Mouse (Mus musculus): ENCODE results near the gene Lin7c. TPM values are rescaled to one million over a fixed set of nuclear protein-coding genes. Genes with fewer than 3 reads are reported as not detected.
"Not testable (repeated sequence)": the region's sequence is repeated elsewhere in the genome, so short reads cannot be mapped to it uniquely, and the experiment has no call there.

Lin7c gene
- 100 to 1,000 TPM; 124 to 133 TPM for total RNA-seq (2021)

DNA sequence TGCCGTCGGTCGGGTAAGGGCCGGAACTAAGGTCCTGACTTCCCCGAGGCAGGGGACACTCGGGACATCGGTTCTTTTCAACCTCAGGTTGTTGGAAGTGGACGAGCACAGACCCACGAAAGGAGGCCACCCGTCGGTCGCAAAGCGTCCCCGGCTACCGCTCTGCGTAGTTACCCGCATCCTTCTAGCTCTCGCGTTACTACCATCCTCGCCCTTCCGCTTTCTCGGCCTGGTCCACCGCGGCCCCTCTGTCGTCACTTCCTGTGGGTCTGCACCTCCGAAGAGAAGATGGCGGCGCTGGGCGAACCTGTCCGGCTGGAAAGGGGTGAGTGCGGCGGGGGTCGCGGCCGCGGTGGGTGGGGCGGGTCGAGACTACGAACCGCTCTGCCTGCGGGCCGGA lies at the start of gene Lin7c:
Gene Lin7c (plus strand): TSS at position 257 of the 400 bp plus-strand sequence.
- peak; percentile 94 to 97 for DNase-seq (ENCODE audit: extremely low spot score in 1 of 2, low spot score in 2 of 2)
- intact Hi-C loops (cut with DNase I): no loop called here

DNA sequence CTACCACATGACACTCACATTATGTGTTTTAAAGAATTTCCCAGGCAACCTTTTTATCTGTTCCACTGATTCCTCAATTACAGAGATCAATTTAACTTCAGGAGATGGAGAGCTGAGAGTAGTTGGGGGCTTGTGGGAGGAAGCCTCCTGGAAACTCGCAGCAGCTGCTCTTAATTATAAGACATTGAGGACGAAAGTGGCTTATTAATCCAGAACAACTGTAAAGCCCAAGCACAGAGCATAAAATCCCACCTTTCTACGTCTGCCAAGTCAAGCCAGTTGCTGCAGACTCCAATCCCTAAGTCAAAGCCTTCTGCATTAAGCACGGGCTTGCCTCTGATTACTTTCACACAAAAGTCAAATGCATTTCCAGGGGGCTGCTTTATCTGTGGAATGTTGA lies 44.3 kb upstream of the Lin7c start:
- no peak for DNase-seq (ENCODE audit: extremely low spot score in 1 of 2, low spot score in 2 of 2)
- intact Hi-C loops (cut with DNase I): no loop called here

DNA sequence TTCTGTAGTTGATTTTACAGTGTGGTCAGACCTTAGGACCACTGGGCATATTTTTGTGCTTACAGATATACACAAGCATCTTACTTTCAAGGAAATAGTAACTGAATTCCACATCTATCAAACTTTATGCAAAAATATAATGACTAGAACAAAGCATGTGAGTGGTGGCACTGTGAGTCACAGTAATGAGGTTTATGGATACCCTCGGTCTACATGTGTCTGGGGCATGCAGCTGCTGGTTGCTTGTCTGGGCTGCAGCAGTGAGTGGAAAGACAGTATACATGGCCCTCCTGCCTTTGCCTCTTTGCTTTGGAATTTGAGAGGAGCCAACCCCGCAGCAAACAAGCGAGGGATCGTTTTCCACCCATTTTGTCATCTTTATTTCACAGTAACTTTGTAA lies 42.3 kb upstream of the Lin7c start:
- intact Hi-C loops (cut with DNase I): no loop called here

DNA sequence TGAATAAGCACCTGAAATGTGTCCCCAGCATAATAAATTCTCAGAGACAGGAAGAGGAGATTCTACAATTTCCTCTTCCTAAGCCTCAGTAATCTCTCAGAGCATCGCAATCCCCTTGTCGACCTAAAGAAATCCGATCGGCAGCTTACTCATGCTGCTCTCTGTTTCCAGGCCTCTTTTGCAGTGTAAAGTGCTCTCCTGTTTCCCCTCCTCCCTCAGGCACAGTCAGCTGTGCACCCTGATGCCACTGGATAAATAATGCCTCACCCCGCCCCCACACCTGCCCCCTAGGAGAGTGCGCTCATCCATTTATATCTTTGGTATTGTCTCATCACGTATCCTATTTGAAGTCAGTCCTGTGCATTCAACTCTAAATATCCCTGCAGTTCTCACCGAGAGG lies 41.9 kb upstream of the Lin7c start:
- DNase-seq (ENCODE audit: extremely low spot score in 1 of 2, low spot score in 2 of 2): no peak
- intact Hi-C loops (cut with DNase I): no loop called here

More for the DNA sequence above, 42.3 kb upstream of the Lin7c start:
- DNase-seq (ENCODE audit: extremely low spot score in 1 of 2, low spot score in 2 of 2): no peak

DNA sequence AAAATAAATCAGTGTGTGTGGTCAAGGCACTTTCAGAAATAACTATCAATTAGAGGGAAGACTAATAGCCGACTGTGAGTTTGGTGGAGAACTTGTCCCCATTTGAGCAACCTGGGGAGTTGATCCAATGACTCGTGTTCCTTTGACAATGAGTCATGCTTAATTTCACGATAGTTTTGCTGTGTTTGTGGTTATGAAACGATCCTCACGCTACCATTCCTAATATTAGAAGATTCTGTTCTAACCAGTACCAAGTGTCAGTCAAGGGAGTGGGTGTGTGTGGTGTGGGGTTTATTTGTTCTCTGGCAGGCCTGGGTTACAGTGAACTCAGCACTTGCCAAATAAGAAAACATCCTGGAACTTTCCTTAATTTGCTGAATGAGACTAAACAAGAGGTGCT lies 35.1 kb upstream of the Lin7c start:
- intact Hi-C loops (cut with DNase I): no loop called here

DNA sequence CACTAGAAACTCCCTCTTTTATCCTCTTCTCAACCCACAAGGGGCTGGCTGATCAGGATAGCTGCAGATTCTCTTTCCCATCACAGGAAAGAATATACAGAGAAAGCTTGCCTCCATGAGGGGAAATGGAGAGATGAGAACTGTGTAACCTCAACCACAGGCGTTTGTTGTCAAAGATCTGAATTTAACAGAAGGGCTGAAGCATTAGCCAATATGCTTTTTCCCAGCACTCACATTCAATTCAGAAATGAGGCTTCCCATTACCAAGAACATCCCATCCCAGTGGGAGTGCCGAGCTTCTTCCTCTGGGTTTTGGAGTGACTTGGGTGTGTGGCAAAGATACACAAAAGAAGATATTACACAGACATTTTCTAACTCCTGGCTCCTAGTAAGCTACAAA lies 31.0 kb upstream of the Lin7c start:
- intact Hi-C loops (cut with DNase I): no loop called here
- no peak for DNase-seq (ENCODE audit: extremely low spot score in 1 of 2, low spot score in 2 of 2)

More for the DNA sequence above, 35.1 kb upstream of the Lin7c start:
- no peak for DNase-seq (ENCODE audit: extremely low spot score in 1 of 2, low spot score in 2 of 2)

DNA sequence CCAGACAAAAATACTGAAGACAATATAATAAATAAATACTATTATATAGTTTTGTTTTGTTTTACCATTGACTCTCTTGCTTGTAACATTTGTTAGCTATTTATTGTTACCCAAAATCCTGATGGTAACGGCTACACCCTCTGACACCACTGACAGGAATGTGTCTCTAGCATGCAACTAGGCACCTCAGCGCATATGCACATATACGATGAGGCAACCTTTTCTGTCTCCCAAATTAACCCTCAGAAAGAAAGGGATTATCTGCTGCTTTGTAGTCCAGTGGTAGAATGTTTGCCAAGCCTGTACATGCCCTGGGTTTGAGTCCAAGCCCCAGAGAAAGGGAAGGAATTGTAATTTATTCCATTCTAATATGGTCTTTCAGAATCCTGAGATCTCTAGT lies 29.8 kb upstream of the Lin7c start:
- intact Hi-C loops (cut with DNase I): no loop called here
- DNase-seq (ENCODE audit: extremely low spot score in 1 of 2, low spot score in 2 of 2): no peak

DNA sequence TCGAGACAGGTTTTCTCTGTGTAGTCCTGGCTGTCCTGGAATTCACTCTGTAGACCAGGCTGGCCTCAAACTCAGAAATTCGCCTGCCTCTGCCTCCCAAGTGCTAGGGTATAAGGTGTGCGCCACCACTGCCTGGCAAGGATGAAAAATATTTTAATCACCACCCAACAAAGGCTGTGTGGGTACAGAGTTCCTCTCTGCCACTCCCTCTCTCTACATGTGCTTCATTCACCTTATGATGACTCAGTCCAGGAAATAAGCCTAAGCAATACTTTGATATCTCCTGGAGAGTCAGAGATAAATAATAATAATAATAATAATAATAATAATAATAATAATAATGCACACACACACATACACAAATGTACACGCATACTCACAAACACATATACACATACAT lies 11.2 kb upstream of the Lin7c start:
- DNase-seq (ENCODE audit: extremely low spot score in 1 of 2, low spot score in 2 of 2); intact Hi-C loops (cut with DNase I): not testable (repeated sequence)

DNA sequence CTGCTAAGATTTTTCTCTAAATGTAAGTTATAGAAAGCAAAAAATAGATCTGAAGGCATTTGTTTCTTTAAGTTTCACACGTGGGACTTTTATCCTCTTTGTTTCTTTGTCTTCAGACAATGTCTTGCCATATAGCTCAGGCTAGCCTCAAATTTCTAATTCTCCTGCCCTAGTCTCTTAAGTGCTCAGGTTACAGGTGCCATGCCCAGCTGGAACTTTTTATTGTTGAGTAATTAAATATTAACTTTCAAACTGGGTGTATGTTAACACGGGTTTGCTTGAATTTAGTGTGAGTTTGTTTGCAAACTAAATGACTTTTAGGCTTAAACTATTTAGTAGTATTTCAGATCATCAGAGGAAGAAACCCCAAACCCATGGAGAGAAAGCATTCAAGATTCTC lies 9.5 kb upstream of the Lin7c start:
- no peak for DNase-seq (ENCODE audit: extremely low spot score in 1 of 2, low spot score in 2 of 2)
- intact Hi-C loops (cut with DNase I): no loop called here

DNA sequence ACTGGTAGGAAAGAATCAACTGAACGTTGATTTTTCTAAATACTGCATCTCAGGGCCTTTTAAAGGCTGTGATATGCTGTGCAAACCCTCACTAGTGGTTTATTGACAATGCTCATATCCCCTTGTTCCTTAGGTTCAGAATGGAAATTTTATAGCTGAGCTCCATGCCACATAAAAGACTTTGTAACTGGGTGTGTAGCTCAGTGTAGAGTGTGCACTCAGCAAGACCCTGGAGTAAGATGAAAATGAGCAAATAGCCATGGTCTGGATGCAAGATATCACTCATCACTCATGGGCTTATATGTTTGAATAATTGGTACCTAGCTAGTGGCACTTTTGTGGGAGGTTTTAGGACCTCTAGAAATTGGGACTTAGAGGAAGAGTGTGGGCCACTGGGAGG lies 9.0 kb upstream of the Lin7c start:
- intact Hi-C loops (cut with DNase I): no loop called here
- DNase-seq (ENCODE audit: extremely low spot score in 1 of 2, low spot score in 2 of 2): no peak

DNA sequence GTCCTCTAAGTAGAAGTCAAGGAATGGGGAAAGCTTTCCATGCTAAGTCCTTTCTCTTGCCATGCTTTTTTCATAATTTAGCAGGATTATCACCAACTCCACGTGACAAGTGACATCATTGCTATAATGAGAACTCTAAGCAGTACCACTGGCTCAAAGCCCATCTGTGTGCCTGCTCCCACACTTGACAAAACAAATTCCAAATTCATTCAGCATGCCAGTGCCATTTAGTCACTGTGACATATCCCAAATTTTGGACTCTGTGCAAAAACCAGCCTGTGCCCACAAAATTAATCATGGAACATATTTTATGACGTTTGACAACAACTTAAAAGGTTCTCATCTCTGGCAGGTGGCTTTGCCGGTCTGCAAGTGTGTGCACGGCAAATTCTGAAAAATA lies 6.5 kb upstream of the Lin7c start:
- no peak for DNase-seq (ENCODE audit: extremely low spot score in 1 of 2, low spot score in 2 of 2)
- intact Hi-C loops (cut with DNase I): no loop called here

DNA sequence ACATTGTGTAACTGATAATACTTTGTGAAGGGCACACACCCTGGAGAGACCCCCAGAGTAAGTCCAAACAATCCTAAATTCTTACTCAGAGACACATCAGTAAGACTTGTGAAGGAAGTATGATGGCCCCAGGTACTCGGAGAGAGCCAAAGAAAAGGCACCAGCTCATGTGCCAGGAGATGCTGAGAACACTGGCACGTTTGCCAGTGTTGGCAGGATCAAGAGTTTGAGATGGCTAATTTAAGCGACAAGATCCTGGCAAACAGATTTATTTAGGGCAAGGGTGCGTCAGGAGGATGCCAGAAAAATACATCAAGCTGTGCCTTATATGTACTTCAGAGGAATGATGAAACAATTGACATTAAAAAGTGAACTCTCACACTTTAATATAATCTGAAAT lies 6.1 kb upstream of the Lin7c start:
- DNase-seq (ENCODE audit: extremely low spot score in 1 of 2, low spot score in 2 of 2): no peak
- intact Hi-C loops (cut with DNase I): no loop called here

DNA sequence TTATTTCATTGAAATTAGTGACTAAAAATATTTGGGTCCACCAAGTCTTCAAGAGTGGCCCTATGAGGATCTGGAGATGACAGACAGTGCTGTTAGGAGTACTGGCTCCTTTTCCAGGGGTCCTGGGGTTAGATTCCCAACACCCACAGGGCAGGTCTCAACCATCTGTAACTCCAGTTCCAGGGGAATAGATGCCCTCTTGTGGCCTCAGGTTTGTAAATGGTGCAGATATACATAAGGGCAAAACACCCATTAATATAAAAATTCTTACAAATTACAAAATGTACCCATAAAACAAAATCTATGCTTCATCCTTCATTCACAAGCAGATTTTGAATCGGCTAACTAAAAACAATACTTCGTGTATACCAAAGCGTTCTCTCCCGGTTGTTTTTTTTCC lies 585 bp upstream of the Lin7c start:
- no peak for DNase-seq (ENCODE audit: extremely low spot score in 1 of 2, low spot score in 2 of 2)
- intact Hi-C loops (cut with DNase I): no loop called here

DNA sequence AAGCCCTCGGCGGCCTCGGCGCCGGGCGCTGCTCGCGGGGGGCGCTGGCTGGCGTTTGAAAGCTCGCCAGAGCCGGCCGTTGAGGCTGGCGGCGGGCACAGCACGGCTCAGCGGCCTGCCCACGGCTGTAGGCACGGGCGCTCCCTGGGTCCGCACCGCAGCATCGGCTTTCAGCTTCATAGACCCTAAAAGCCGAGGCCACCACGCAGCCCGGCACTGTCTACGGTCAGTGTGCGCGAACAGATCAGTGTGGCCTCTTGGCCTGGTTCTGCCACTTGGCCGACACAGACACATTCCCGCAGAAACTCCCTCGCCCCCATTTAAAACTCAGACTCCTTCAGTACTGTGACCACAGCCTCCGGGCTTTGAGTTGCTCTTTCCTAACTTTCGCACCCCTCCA lies 378 bp downstream of the Lin7c start:
- no peak for DNase-seq (ENCODE audit: extremely low spot score in 1 of 2, low spot score in 2 of 2)
- intact Hi-C loops (cut with DNase I): no loop called here

DNA sequence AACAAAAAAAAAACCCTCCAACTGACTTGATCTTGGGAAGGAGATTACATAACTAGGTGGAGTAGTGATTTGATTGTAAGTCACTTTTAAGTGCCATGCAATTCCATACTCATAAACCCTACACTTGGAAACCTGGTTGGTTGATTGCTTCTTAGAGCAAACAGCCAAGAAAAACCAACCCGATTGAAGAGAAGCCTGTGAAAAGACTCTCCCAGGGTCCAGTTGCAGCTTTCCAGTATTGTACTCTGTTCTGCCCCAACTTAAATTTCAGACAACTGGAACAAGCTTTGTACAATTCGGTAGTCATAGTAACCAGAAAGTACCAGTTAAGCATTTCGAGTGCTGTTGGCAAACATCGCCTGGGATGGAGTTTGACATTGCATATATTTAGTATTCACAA lies 818 bp downstream of the Lin7c start:
- intact Hi-C loops (cut with DNase I): no loop called here
- DNase-seq (ENCODE audit: extremely low spot score in 1 of 2, low spot score in 2 of 2): no peak

DNA sequence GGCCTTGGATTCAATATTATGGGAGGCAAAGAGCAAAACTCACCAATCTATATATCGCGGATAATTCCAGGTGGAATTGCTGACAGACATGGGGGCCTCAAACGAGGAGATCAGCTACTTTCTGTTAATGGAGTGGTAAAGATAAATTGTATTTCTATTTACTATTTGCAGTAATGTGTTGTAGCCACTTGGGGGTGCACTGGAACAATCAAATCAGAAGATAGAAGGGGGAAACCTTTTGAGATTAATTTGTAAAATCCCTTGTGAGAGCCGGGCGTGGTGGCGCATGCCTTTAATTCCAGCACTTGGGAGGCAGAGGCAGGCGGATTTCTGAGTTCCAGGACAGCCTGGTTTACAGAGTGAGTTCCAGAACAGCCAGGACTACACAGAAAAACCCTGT lies 5.7 kb downstream of the Lin7c start:
- intact Hi-C loops (cut with DNase I): no loop called here

DNA sequence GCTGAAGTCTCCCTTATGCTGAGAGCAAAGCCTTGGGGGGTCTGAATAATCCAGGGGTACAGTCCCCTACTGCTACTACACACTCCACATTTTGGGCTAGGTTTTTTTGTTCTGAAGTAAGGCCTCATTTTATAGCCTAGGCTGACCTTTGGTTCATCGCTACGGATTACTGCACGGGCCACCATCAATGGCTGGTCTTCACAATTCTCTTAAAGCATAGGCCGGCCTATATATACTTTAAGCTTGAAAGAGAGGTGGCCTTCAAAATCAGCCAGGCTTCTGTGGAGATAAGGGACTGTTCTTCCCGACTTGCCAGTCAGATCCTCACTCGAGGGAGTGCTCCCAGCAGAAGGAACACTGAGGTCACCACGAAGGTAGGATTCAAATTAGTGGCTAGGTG lies 12.2 kb downstream of the Lin7c start:
- no peak for DNase-seq (ENCODE audit: extremely low spot score in 1 of 2, low spot score in 2 of 2)
- intact Hi-C loops (cut with DNase I): loop anchor here (5.0 to 10.0 kb wide), 2 partner anchors 462 to 664 kb away; partner anchors contain the start of gene Fibin

More for the DNA sequence above, 5.7 kb downstream of the Lin7c start:
- no peak for DNase-seq (ENCODE audit: extremely low spot score in 1 of 2, low spot score in 2 of 2)

DNA sequence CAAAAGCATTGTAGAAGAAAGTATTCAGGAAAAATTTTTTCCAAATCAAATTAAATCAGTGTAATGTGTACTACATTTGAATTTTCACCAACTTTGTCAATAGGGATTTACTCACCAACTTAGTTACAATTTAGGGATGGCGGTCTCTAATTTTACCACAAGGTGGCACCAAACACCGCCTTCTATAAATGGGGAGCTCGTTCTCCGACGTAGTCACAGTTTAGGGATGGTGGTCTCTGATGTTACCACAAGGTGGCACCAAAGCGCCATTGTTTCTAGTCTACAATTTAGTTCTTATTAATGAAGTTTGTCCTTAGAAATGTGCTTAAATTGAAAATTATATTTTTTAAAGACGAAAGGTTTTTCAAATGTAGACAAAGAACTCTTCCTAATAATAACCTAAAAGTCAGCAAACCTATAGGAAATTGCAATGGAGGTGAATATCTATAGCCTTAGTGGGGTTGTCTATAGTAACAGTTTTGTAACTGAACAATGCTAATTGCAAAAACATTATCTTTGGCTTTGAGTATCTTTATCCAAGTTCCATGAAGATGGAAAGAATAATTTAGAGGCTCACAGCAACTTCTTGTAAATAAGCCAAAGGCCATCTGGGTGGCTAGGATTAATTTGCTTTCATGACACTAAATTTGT lies 13.6 kb downstream of the Lin7c start:
- DNase-seq (ENCODE audit: extremely low spot score in 1 of 2, low spot score in 2 of 2): peak; percentile 83 to 89
- intact Hi-C loops (cut with DNase I): loop anchor here (1.0 to 10.0 kb wide), 3 partner anchors 301 to 663 kb away; partner anchors contain the start of gene Fibin

DNA sequence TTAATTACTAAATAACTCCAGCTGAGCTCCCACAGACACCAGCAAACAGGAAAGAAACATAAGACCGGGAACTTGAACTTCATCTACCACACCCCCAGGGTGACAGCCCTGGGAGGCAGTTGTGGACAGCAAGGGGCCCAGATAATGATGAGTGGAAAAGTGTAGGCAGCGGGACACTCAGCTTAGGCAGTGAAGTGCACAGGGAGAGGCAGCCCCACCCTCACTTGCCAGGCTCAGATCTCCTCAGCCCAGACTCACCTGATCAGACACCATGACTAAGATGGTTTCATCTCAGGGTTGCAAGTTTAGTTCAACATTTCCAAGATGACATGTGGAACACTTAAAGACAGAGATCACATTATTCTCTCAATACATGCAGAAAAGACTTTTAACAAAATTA lies 18.5 kb downstream of the Lin7c start:
- intact Hi-C loops (cut with DNase I): loop anchor here (10.0 kb wide), 1 partner anchor 456 kb away; the partner anchor contains the start of gene Fibin

DNA sequence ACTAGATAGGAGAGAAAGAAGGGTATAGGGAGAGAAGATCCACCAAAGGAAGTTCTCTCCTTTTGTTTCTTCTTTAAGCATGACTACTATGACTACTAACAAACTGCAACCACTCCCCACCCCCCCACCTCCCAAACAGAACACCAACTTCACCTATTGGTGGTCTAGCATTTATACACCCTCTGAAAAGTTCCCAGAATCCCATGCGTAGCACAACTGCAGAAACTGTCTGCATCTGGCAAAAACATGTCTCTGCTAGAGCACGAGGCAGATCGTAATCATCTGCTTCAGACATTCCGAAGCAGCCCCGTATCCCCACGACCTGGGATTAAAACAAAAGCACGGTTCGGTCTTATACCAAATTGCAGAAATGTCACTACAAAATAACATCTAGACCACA lies 21.6 kb downstream of the Lin7c start:
- DNase-seq (ENCODE audit: extremely low spot score in 1 of 2, low spot score in 2 of 2): no peak
- intact Hi-C loops (cut with DNase I): loop anchor here (10.0 kb wide), 1 partner anchor 103 kb away; the partner anchor contains the start of gene Ccdc34

More for the DNA sequence above, 18.5 kb downstream of the Lin7c start:
- DNase-seq (ENCODE audit: extremely low spot score in 1 of 2, low spot score in 2 of 2): no peak

DNA sequence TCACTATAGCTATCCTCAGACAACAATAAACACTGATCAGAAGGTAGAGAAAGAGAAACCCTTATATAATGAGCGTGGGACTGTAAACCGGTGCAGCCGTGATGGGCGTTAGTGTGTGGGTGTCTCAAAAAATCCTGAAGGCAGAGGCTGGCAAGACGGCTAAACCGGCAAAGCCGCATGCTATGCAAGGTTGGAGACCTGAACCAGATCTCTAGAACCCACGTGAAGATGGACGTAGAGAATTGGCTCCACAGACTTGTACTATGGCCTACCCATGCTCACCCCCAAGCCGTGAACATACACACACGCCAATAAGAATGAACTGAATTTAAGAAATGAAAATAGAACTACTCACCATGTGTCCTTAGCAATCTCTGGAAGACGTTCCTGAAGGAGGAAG lies 22.1 kb downstream of the Lin7c start:
- DNase-seq (ENCODE audit: extremely low spot score in 1 of 2, low spot score in 2 of 2): no peak
- intact Hi-C loops (cut with DNase I): loop anchor here (10.0 kb wide), 1 partner anchor 102 kb away; the partner anchor contains the start of gene Ccdc34
